Mouse (Mus musculus): ENCODE results near the gene Snd1.

- TF ChIP-seq CTCF (IDR thresholded peaks at IDR 0.05) = no peak
- TF ChIP-seq EP300 (IDR thresholded peaks at IDR 0.05) = no peak
Measured at GRCm38 (mm10) chr6:28635531-28636348, 160.8 kb downstream of the Snd1 start.

All from lung, postnatal 0 days (tissue).